Mouse (Mus musculus): Measurements from ENCODE around the gene 1700061G19Rik.

DNA sequence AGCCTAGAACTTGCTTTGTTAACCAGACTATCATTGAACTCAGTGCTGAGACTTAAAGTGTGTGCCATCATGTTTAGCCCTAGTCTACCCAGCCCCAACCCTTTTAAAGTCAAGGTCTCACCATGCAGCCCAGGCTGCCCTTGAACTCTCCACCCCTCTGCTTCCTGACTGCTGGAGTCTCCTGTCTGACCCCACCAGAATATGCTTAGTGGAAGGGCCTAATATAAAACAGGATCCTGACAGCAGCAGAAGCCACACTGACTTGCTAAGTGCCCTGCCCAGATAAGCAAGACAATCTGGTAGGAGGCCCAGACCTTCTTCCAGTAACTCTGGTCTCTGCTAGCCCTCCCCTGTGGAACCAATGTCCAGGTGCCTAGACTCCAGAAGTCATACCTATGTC, 53.8 kb downstream of the 1700061G19Rik start:
- no peak for TF ChIP-seq MEF2A (IDR thresholded peaks at IDR 0.05; ENCODE audit: extremely low read depth, insufficient replicate concordance, low read depth, low read length, poor library complexity, severe bottlenecking)
- no peak for TF ChIP-seq CTCF (IDR thresholded peaks at IDR 0.05 in 2 of 3, conservative IDR thresholded peaks at IDR 0.05 in 1 of 3; ENCODE audit: control insufficient read depth in 1 of 3, insufficient read depth in 1 of 3, low read depth in 2 of 3, low read length in 3 of 3, poor library complexity in 1 of 3, severe bottlenecking in 1 of 3)
- no peak for TF ChIP-seq MAX (IDR thresholded peaks at IDR 0.05; ENCODE audit: low read length)
- TF ChIP-seq MAZ (IDR thresholded peaks at IDR 0.05; ENCODE audit: low read depth, low read length) = no peak
- no peak for TF ChIP-seq ZC3H11A (IDR thresholded peaks at IDR 0.05; ENCODE audit: low read depth, low read length)

Data from MEL (cell line).